Mouse (Mus musculus): Measurements from ENCODE around the gene Cdca5. TPM values are rescaled to one million over a fixed set of nuclear protein-coding genes. Genes with fewer than 3 reads are reported as not detected.
"Not testable (repeated sequence)": the region's sequence is repeated elsewhere in the genome, so short reads cannot be mapped to it uniquely, and the experiment has no call there.

The Cdca5 gene
- total RNA-seq (2015) (30.5 and 32.2 TPM in 2 replicates), total RNA-seq (2017) (24.3 and 26.6 TPM in 2 replicates)

GRCm38 (mm10) chr19:6084478-6085248 is at the start of gene Cdca5, which contains the start of gene Zfpl1:
TSS of gene Cdca5 (plus strand) at chr19:6084983.
TSS of gene Zfpl1 (minus strand) at chr19:6084956.
- peak; percentile 97 for ATAC-seq (ENCODE audit: poor library complexity, severe bottlenecking)

- peak; percentile 43; the same call in 1 of the 2 replicates for ATAC-seq (ENCODE audit: poor library complexity, severe bottlenecking)
These were observed 48.7 kb upstream of the Cdca5 start for GRCm38 (mm10) chr19:6035966-6036585.

GRCm38 (mm10) chr19:6037695-6038094 is 47.1 kb upstream of the Cdca5 start:
- ATAC-seq (ENCODE audit: poor library complexity, severe bottlenecking) = no peak

GRCm38 (mm10) chr19:6038326-6038725 is 46.5 kb upstream of the Cdca5 start:
- no peak for ATAC-seq (ENCODE audit: poor library complexity, severe bottlenecking)

- ATAC-seq (ENCODE audit: poor library complexity, severe bottlenecking) = no peak
These were observed 44.8 kb upstream of the Cdca5 start for GRCm38 (mm10) chr19:6040002-6040401.

GRCm38 (mm10) chr19:6042293-6042692 is 42.5 kb upstream of the Cdca5 start:
- ATAC-seq (ENCODE audit: poor library complexity, severe bottlenecking) = no peak

GRCm38 (mm10) chr19:6044102-6044501 is 40.7 kb upstream of the Cdca5 start:
- ATAC-seq (ENCODE audit: poor library complexity, severe bottlenecking) = not testable (repeated sequence)

GRCm38 (mm10) chr19:6045366-6046293 is 39.2 kb upstream of the Cdca5 start:
- ATAC-seq (ENCODE audit: poor library complexity, severe bottlenecking) = peak; percentile 17

- ATAC-seq (ENCODE audit: poor library complexity, severe bottlenecking) = peak; percentile 87
These were observed 38.3 kb upstream of the Cdca5 start, which contains the start of gene Syvn1 for GRCm38 (mm10) chr19:6046294-6047153. TSS of gene Syvn1 (plus strand) at chr19:6046576.

GRCm38 (mm10) chr19:6047154-6047898 is 37.5 kb upstream of the Cdca5 start:
- no peak for ATAC-seq (ENCODE audit: poor library complexity, severe bottlenecking)

GRCm38 (mm10) chr19:6047899-6048166 is 37.0 kb upstream of the Cdca5 start:
- ATAC-seq (ENCODE audit: poor library complexity, severe bottlenecking) = no peak

- no peak for ATAC-seq (ENCODE audit: poor library complexity, severe bottlenecking)
These were observed 35.9 kb upstream of the Cdca5 start for GRCm38 (mm10) chr19:6048681-6049410.

- no peak for ATAC-seq (ENCODE audit: poor library complexity, severe bottlenecking)
These were observed 32.3 kb upstream of the Cdca5 start for GRCm38 (mm10) chr19:6052516-6052915.

GRCm38 (mm10) chr19:6054296-6054695 is 30.5 kb upstream of the Cdca5 start:
- ATAC-seq (ENCODE audit: poor library complexity, severe bottlenecking) = no peak

- ATAC-seq (ENCODE audit: poor library complexity, severe bottlenecking) = no peak
These were observed 28.1 kb upstream of the Cdca5 start for GRCm38 (mm10) chr19:6056696-6057095.

- ATAC-seq (ENCODE audit: poor library complexity, severe bottlenecking) = peak; percentile 86
These were observed 27.3 kb upstream of the Cdca5 start, which contains the start of the genes Mrpl49 and Fau for GRCm38 (mm10) chr19:6057313-6058096. TSS of gene Mrpl49 (minus strand) at chr19:6057785. TSS of gene Fau (plus strand) at chr19:6057844.

GRCm38 (mm10) chr19:6058513-6058912 is 26.3 kb upstream of the Cdca5 start:
- ATAC-seq (ENCODE audit: poor library complexity, severe bottlenecking) = no peak

- no peak for ATAC-seq (ENCODE audit: poor library complexity, severe bottlenecking)
These were observed 25.8 kb upstream of the Cdca5 start for GRCm38 (mm10) chr19:6058966-6059365.

Measured in megakaryocyte, adult 5-6 weeks (primary cell).